Mouse (Mus musculus): ENCODE results near the gene Igf2bp1.

GRCm38 (mm10) chr11:96034116-96034515 lies 28.4 kb upstream of the Igf2bp1 start:
- TF ChIP-seq CTCF (IDR thresholded peaks at IDR 0.05; ENCODE audit: low read depth, low read length), result no peak
- TF ChIP-seq POLR2A (IDR thresholded peaks at IDR 0.05; ENCODE audit: extremely low read depth, insufficient read depth, low read length), result no peak

Data from liver, adult 2 months (tissue).